Mouse (Mus musculus): Measurements from ENCODE around the gene Cops9. TPM values are rescaled to one million over a fixed set of nuclear protein-coding genes. Genes with fewer than 3 reads are reported as not detected.

The Cops9 gene
- polyA plus RNA-seq, 1 experiment from 2014 or later: 409 TPM

GRCm38 (mm10) chr1:92646111-92646510 lies 4.3 kb upstream of the Cops9 start:
- H3K4me3 ChIP-seq (replicated peaks): no peak overlapping the region
- peaks cover 23% of the 10 kb centered on the region for H3K4me1 ChIP-seq
- no peaks in the 10 kb centered on the region for H3K36me3 ChIP-seq
- H3K4me2 ChIP-seq: no peak overlapping the region
- H3K9ac ChIP-seq: no peak overlapping the region
- no peaks in the 10 kb centered on the region for H3K9me3 ChIP-seq (replicated peaks)
- H3K27ac ChIP-seq: no peak overlapping the region
- no peak for ATAC-seq (replicated peaks; ENCODE audit: low FRiP score)
- peaks cover 12% of the 10 kb centered on the region; the same call in 1 of the 2 replicates for H3K27me3 ChIP-seq
- WGBS: 57% methylated on average over 2 of the region's 2 CpGs

GRCm38 (mm10) chr1:92644916-92645315 lies 3.1 kb upstream of the Cops9 start:
- Histone ChIP-seq H3K27me3 (peaks cover 12% of the 10 kb centered on the region; the same call in 1 of the 2 replicates), H3K9ac (no peak overlapping the region), H3K36me3 (no peaks in the 10 kb centered on the region), H3K4me1 (peaks cover 32% of the 10 kb centered on the region), H3K9me3 (replicated peaks) (no peaks in the 10 kb centered on the region), H3K4me3 (replicated peaks) (no peak overlapping the region), H3K27ac (no peak overlapping the region), H3K4me2 (no peak overlapping the region)
- no peak for ATAC-seq (replicated peaks; ENCODE audit: low FRiP score)
- WGBS: 88% methylated on average over 5 of the region's 5 CpGs

GRCm38 (mm10) chr1:92643691-92644090 lies 1.9 kb upstream of the Cops9 start:
- WGBS: 82% methylated on average over 4 of the region's 4 CpGs

GRCm38 (mm10) chr1:92640393-92640792 lies 1.4 kb downstream of the Cops9 start:
- Histone ChIP-seq H3K27ac (no peak overlapping the region), H3K4me1 (peaks cover 21% of the 10 kb centered on the region), H3K36me3 (peaks cover 45% of the 10 kb centered on the region), H3K4me3 (replicated peaks) (peak overlapping the region; percentile 71; the same call in 1 of the 2 replicates), H3K9ac (no peak overlapping the region), H3K4me2 (peak overlapping the region; percentile 89), H3K27me3 (no peaks in the 10 kb centered on the region), H3K9me3 (replicated peaks) (no peaks in the 10 kb centered on the region)
- no peak for ATAC-seq (replicated peaks; ENCODE audit: low FRiP score)
- WGBS: 84% methylated on average over 6 of the region's 6 CpGs

More at GRCm38 (mm10) chr1:92643691-92644090, 1.9 kb upstream of the Cops9 start:
- Histone ChIP-seq H3K27ac (no peak overlapping the region), H3K4me1 (peaks cover 33% of the 10 kb centered on the region), H3K9ac (no peak overlapping the region), H3K4me2 (no peak overlapping the region), H3K4me3 (replicated peaks) (no peak overlapping the region), H3K36me3 (peaks cover 12% of the 10 kb centered on the region), H3K27me3 (peaks cover 12% of the 10 kb centered on the region; the same call in 1 of the 2 replicates), H3K9me3 (replicated peaks) (no peaks in the 10 kb centered on the region)
- ATAC-seq (replicated peaks; ENCODE audit: low FRiP score): no peak

GRCm38 (mm10) chr1:92638736-92639135 lies 3.0 kb downstream of the Cops9 start:
- 95% methylated on average over 4 of the region's 4 CpGs for WGBS
- no peak overlapping the region for H3K27ac ChIP-seq
- H3K36me3 ChIP-seq: peaks cover 46% of the 10 kb centered on the region
- no peak for ATAC-seq (replicated peaks; ENCODE audit: low FRiP score)
- no peaks in the 10 kb centered on the region for H3K27me3 ChIP-seq
- no peak overlapping the region for H3K9ac ChIP-seq
- no peak overlapping the region for H3K4me3 ChIP-seq (replicated peaks)
- peaks cover 21% of the 10 kb centered on the region for H3K4me1 ChIP-seq
- no peak overlapping the region for H3K4me2 ChIP-seq
- H3K9me3 ChIP-seq (replicated peaks): no peaks in the 10 kb centered on the region

- 98% methylated on average over 3 of the region's 3 CpGs for WGBS
- ATAC-seq (replicated peaks; ENCODE audit: low FRiP score): no peak
- H3K9me3 ChIP-seq (replicated peaks): no peaks in the 10 kb centered on the region
- no peak overlapping the region for H3K27ac ChIP-seq
- no peak overlapping the region for H3K9ac ChIP-seq
- no peak overlapping the region for H3K4me2 ChIP-seq
- no peak overlapping the region for H3K4me3 ChIP-seq (replicated peaks)
- peaks cover 21% of the 10 kb centered on the region for H3K4me1 ChIP-seq
- H3K36me3 ChIP-seq: peaks cover 46% of the 10 kb centered on the region
- H3K27me3 ChIP-seq: no peaks in the 10 kb centered on the region
These were observed 3.6 kb downstream of the Cops9 start for GRCm38 (mm10) chr1:92638181-92638580.

- Histone ChIP-seq H3K9me3 (replicated peaks) (no peaks in the 10 kb centered on the region), H3K9ac (no peak overlapping the region), H3K27me3 (no peaks in the 10 kb centered on the region), H3K27ac (no peak overlapping the region), H3K36me3 (peaks cover 46% of the 10 kb centered on the region), H3K4me3 (replicated peaks) (no peak overlapping the region), H3K4me2 (no peak overlapping the region), H3K4me1 (peaks cover 21% of the 10 kb centered on the region)
- 93% methylated on average over 15 of the region's 15 CpGs for WGBS
- no peak for ATAC-seq (replicated peaks; ENCODE audit: low FRiP score)
These were observed 4.1 kb downstream of the Cops9 start for GRCm38 (mm10) chr1:92637501-92638172.

GRCm38 (mm10) chr1:92636676-92637075 lies 5.1 kb downstream of the Cops9 start:
- no peaks in the 10 kb centered on the region; the same call in 1 of the 2 replicates for H3K27me3 ChIP-seq
- no peak overlapping the region for H3K27ac ChIP-seq
- no peak overlapping the region for H3K4me3 ChIP-seq (replicated peaks)
- no peaks in the 10 kb centered on the region for H3K9me3 ChIP-seq (replicated peaks)
- peaks cover 46% of the 10 kb centered on the region for H3K36me3 ChIP-seq
- H3K4me1 ChIP-seq: peaks cover 15% of the 10 kb centered on the region
- no peak overlapping the region for H3K4me2 ChIP-seq
- H3K9ac ChIP-seq: no peak overlapping the region
- no peak for ATAC-seq (replicated peaks; ENCODE audit: low FRiP score)
- 92% methylated on average over 11 of the region's 11 CpGs for WGBS

GRCm38 (mm10) chr1:92636015-92636414 lies 5.8 kb downstream of the Cops9 start:
- Histone ChIP-seq H3K9ac (no peak overlapping the region), H3K27me3 (no peaks in the 10 kb centered on the region; the same call in 1 of the 2 replicates), H3K4me2 (no peak overlapping the region), H3K4me3 (replicated peaks) (no peak overlapping the region), H3K27ac (no peak overlapping the region), H3K4me1 (peaks cover 12% of the 10 kb centered on the region), H3K36me3 (peaks cover 46% of the 10 kb centered on the region), H3K9me3 (replicated peaks) (no peaks in the 10 kb centered on the region)
- 84% methylated on average over 8 of the region's 8 CpGs for WGBS
- ATAC-seq (replicated peaks; ENCODE audit: low FRiP score): no peak

- Histone ChIP-seq H3K9ac (no peak overlapping the region), H3K27ac (no peak overlapping the region), H3K9me3 (replicated peaks) (no peaks in the 10 kb centered on the region), H3K36me3 (peaks cover 46% of the 10 kb centered on the region), H3K4me3 (replicated peaks) (no peak overlapping the region), H3K27me3 (no peaks in the 10 kb centered on the region; the same call in 1 of the 2 replicates), H3K4me1 (peaks cover 3% of the 10 kb centered on the region), H3K4me2 (no peak overlapping the region)
- ATAC-seq (replicated peaks; ENCODE audit: low FRiP score): no peak
- 84% methylated on average over 4 of the region's 4 CpGs for WGBS
These were observed 6.7 kb downstream of the Cops9 start for GRCm38 (mm10) chr1:92634976-92635599.

GRCm38 (mm10) chr1:92634569-92634968 lies 7.2 kb downstream of the Cops9 start:
- Histone ChIP-seq H3K27me3 (peaks cover under 1% of the 10 kb centered on the region; the same call in 1 of the 2 replicates), H3K36me3 (peaks cover 43% of the 10 kb centered on the region), H3K4me2 (no peak overlapping the region), H3K9me3 (replicated peaks) (no peaks in the 10 kb centered on the region), H3K9ac (no peak overlapping the region), H3K4me3 (replicated peaks) (no peak overlapping the region), H3K4me1 (no peaks in the 10 kb centered on the region), H3K27ac (no peak overlapping the region)
- no peak for ATAC-seq (replicated peaks; ENCODE audit: low FRiP score)
- WGBS: 68% methylated on average over 1 of the region's 1 CpGs

- no peaks in the 10 kb centered on the region for H3K4me1 ChIP-seq
- no peak overlapping the region for H3K4me3 ChIP-seq (replicated peaks)
- no peak overlapping the region for H3K4me2 ChIP-seq
- H3K27me3 ChIP-seq: peaks cover 4% of the 10 kb centered on the region; the same call in 1 of the 2 replicates
- no peak overlapping the region for H3K27ac ChIP-seq
- ATAC-seq (replicated peaks; ENCODE audit: low FRiP score): no peak
- WGBS: 79% methylated on average over 8 of the region's 8 CpGs
- no peak overlapping the region for H3K9ac ChIP-seq
- H3K9me3 ChIP-seq (replicated peaks): no peaks in the 10 kb centered on the region
- H3K36me3 ChIP-seq: peaks cover 34% of the 10 kb centered on the region
These were observed 8.1 kb downstream of the Cops9 start for GRCm38 (mm10) chr1:92633726-92634125.

Measured in kidney, embryonic 15.5 days (tissue).